Mouse (Mus musculus) C2C12 (cell line): ENCODE data around the gene Dhx35.

ENCODE experiments used
- CTCF ChIP-seq: IDR thresholded peaks from one replicate; pipeline ENCODE4 v1.5.1; 2011; ENCODE audit not compliant: control insufficient read depth, insufficient read depth, insufficient read length
- FOSL1 ChIP-seq: IDR thresholded peaks from one replicate; pipeline ENCODE4 v1.8.0; 2011; ENCODE audit warnings: mild to moderate bottlenecking, low read length; ENCODE audit not compliant: poor library complexity, insufficient read depth, severe bottlenecking
- MAX ChIP-seq: IDR thresholded peaks from one replicate; pipeline ENCODE4 v1.6.1; 2011; ENCODE audit warnings: mild to moderate bottlenecking, control low read depth
- MYOD1 ChIP-seq: IDR thresholded peaks from one replicate; pipeline ENCODE4 v1.6.1; 2011; ENCODE audit warnings: low read depth; ENCODE audit not compliant: control insufficient read depth, insufficient read length
- MYOG ChIP-seq: IDR thresholded peaks from one replicate; pipeline ENCODE4 v1.6.1; 2011; ENCODE audit not compliant: control insufficient read depth, insufficient read length; ENCODE audit errors: extremely low read depth
- USF1 ChIP-seq: IDR thresholded peaks from one replicate; pipeline ENCODE4 v1.6.1; 2011; ENCODE audit warnings: low read depth, mild to moderate bottlenecking, control low read depth, moderate library complexity

GRCm38 (mm10) chr2:158800788-158801187, 6.2 kb downstream of the Dhx35 start:
- TF ChIP-seq CTCF = no peak
- no peak for TF ChIP-seq FOSL1
- no peak for TF ChIP-seq MAX
- no peak for TF ChIP-seq USF1
- TF ChIP-seq MYOG = no peak
- no peak for TF ChIP-seq MYOD1
